Mouse (Mus musculus): Measurements from ENCODE around the gene Myoc.

Gene Myoc

GRCm38 (mm10) chr1:162648416-162648815 is 9.5 kb downstream of the Myoc start:
- DNase-seq = no peak

GRCm38 (mm10) chr1:162658119-162658518 is 19.2 kb downstream of the Myoc start, which contains the start of gene Myocos:
Gene Myocos, minus strand, starts transcription at chr1:162658219.
- DNase-seq = no peak

DNA sequence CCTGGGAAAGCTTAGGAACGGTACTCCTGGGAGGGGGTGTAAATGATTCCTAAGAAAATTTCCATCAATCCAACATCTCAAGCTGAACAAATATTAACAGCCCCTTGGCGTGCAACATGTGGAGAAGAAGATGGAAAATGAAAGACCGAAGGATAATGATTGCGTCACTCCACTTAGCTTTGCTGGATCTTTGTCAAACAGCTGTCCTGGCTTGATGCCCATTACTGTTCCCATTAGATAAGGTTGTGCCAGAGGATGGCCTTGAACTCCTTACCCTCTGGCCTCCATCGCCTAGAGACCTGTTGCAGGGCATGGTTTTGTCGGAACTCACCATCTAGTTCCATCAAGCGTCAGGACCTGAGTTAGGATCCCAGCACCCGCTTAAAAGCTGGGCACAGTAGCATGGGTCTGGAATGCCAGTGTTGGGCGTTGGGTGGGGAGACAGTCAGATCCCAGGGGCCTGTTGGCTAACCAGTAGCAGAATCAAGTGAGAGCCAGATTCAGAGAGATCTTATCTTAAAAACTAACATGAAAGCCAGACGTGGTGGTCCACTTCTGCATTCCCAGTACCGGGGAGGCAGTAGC is 21.4 kb downstream of the Myoc start:
- DNase-seq = no peak

DNA sequence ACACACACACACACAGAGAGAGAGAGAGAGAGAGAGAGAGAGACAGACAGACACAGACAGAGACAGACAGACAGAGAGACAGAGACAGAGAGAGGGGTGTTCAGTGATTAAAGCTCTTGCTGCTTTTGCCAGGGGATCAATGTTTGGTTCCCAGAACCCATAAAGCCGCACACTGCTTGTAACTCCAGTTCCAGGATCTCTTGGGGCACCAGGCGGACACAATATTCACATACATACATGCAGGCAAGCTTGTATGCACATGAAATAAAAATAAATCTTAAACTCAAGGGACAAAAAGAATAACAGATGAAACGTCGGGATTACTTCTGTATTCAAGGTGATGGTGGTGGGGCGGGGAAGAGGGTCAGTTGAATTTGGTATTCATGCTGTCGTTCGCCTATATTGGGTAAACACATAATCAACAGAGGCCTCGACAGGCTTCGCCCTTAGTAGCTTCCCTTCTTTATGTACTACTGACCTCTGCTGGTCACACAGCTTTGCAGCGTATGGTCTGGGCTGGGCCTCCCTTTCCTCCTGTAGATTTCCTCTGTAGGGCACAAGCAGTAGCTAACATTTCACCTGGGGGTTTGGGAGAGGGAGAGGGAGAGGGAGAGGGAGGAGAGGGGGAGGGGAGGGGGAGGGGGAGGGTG is 26.0 kb downstream of the Myoc start:
- DNase-seq = peak; percentile 91 to 94

DNA sequence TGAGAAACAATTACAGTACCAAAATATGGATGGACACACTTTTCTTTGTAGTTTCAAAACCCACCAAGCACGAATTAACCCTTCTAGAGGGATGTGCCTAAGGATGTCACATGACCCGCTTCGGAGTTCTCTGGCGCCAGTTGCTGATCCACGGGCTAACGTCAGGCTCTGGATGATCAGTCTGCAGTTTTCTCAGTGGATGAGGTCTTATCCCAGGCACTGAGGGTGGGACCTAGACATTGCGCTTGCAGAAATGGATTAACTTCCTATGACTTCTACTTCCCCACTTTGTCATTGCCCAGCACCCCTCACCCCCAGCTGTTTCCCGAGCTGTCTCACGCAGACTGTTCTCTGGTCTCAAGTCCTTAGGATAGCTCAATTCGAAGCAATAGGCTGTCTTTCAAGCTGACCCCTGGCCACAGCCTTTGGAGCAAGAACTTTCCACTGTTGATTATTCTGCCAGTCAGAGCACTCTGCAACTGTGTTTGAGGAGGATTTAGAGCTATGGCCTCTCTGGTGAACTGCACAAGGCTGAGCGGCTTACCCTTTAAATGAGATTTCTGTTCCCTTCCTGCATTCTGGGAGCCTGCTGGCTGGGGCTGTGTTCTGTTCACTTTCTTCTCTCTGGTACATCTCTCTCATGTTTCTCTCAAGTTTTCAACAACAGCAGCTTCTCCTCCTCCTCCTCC is 26.7 kb downstream of the Myoc start:
- peak; percentile 19 to 36 for DNase-seq

DNA sequence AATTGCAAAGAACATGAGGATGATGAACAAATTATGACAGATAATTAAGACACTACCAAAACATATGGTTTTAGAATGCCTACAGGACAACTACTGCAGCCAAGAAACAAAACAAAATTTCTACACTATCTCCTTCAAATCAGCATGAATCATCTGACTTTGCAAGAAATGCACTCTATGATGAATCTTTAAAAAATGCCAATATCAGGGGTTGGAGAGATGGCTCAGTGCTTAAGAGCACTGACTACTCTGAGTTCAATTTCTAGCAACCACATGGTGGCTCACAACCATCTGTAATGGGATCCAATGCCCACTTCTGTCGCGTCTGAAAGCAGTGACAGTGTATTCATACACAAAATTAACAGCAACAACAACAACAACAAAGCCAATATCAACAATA is 54.8 kb downstream of the Myoc start:
- no peak for DNase-seq

- no peak for DNase-seq
Measured at GRCm38 (mm10) chr1:162697866-162698265, 58.9 kb downstream of the Myoc start.
